Mouse (Mus musculus) gastrocnemius, postnatal 36 days (tissue): ENCODE measurements around the gene Kcnk5. TPM values are rescaled to one million over a fixed set of nuclear protein-coding genes. Genes with fewer than 3 reads are reported as not detected.
A peak's percentile ranks its signal among the peaks of the same experiment; 100 is the strongest.

Experiments used
- DNase-seq, 2 experiments: peaks; one replicate each; pipeline ENCODE4 v3.0.0; 2022
- intact Hi-C: fragments of 180-260 bp; cut with DNase I; formaldehyde crosslinking; loops from one replicate; pipeline ENCODE4 v1.15.1; 2025
- long read RNA-seq, 2 experiments: library from polyadenylated mRNA; stranded (forward); transcript quantifications; one replicate each; pipeline ENCODE4 v2.0.0; 2021
- total RNA-seq, 2 experiments: library from RNA; stranded (reverse); gene quantifications; 2 replicates each; pipeline ENCODE4 v1.2.3; 2021

Kcnk5 gene
- under 1 TPM; 0.61 to 0.91 TPM for total RNA-seq
- long read RNA-seq, experiment 1 = 0 reads
- long read RNA-seq, experiment 2, partial matches to known transcripts = 0 of 1 reads
- long read RNA-seq, experiment 2, other reads (novel, unspliced or antisense) = 1 of 1 reads

- DNase-seq = peak; percentile 84 to 85
- intact Hi-C loops = no loop called here
These were observed at the start of gene Kcnk5 for GRCm38 (mm10) chr14:20181466-20181921. Kcnk5 (minus strand) TSS chr14:20181809.

- intact Hi-C loops = no loop called here
- no peak for DNase-seq
These were observed 48.5 kb upstream of the Kcnk5 start for GRCm38 (mm10) chr14:20230063-20230491.

GRCm38 (mm10) chr14:20229437-20229836, 47.8 kb upstream of the Kcnk5 start:
- intact Hi-C loops = no loop called here
- DNase-seq = no peak

- DNase-seq = peak in 1 of 2 experiments; percentile 16
- intact Hi-C loops = no loop called here
These were observed 46.7 kb upstream of the Kcnk5 start for GRCm38 (mm10) chr14:20228336-20228735.

GRCm38 (mm10) chr14:20226982-20227381, 45.4 kb upstream of the Kcnk5 start:
- intact Hi-C loops = no loop called here
- DNase-seq = no peak

- DNase-seq = no peak
- intact Hi-C loops = no loop called here
These were observed 44.9 kb upstream of the Kcnk5 start for GRCm38 (mm10) chr14:20226488-20226887.

GRCm38 (mm10) chr14:20225525-20225924, 43.9 kb upstream of the Kcnk5 start:
- no peak for DNase-seq
- intact Hi-C loops = no loop called here

- no peak for DNase-seq
These were observed 43.1 kb upstream of the Kcnk5 start for GRCm38 (mm10) chr14:20224576-20225218.

GRCm38 (mm10) chr14:20224163-20224562, 42.6 kb upstream of the Kcnk5 start:
- intact Hi-C loops = no loop called here
- no peak for DNase-seq

More at GRCm38 (mm10) chr14:20224576-20225218, 43.1 kb upstream of the Kcnk5 start:
- intact Hi-C loops = no loop called here

GRCm38 (mm10) chr14:20223253-20223652, 41.6 kb upstream of the Kcnk5 start:
- DNase-seq = no peak
- intact Hi-C loops = no loop called here

- no peak for DNase-seq
- intact Hi-C loops = no loop called here
These were observed 39.5 kb upstream of the Kcnk5 start for GRCm38 (mm10) chr14:20221083-20221482.

- DNase-seq = no peak
- intact Hi-C loops = no loop called here
These were observed 38.2 kb upstream of the Kcnk5 start for GRCm38 (mm10) chr14:20219849-20220248.

GRCm38 (mm10) chr14:20217299-20217864, 35.8 kb upstream of the Kcnk5 start:
- DNase-seq = no peak
- intact Hi-C loops = no loop called here

- intact Hi-C loops = no loop called here
- no peak for DNase-seq
These were observed 35.1 kb upstream of the Kcnk5 start for GRCm38 (mm10) chr14:20216561-20217298.

GRCm38 (mm10) chr14:20215826-20216225, 34.2 kb upstream of the Kcnk5 start:
- intact Hi-C loops = no loop called here
- DNase-seq = no peak

- intact Hi-C loops = no loop called here
- DNase-seq = no peak
These were observed 32.5 kb upstream of the Kcnk5 start for GRCm38 (mm10) chr14:20214125-20214524.

- intact Hi-C loops = no loop called here
- no peak for DNase-seq
These were observed 30.4 kb upstream of the Kcnk5 start for GRCm38 (mm10) chr14:20211754-20212601.

- intact Hi-C loops = no loop called here
These were observed 28.3 kb upstream of the Kcnk5 start for GRCm38 (mm10) chr14:20209926-20210325.

GRCm38 (mm10) chr14:20208435-20208834, 26.8 kb upstream of the Kcnk5 start:
- intact Hi-C loops = no loop called here

More at GRCm38 (mm10) chr14:20209926-20210325, 28.3 kb upstream of the Kcnk5 start:
- no peak for DNase-seq

GRCm38 (mm10) chr14:20205747-20206146, 24.1 kb upstream of the Kcnk5 start:
- intact Hi-C loops = no loop called here
- DNase-seq = no peak

More at GRCm38 (mm10) chr14:20208435-20208834, 26.8 kb upstream of the Kcnk5 start:
- no peak for DNase-seq
